Mouse (Mus musculus) megakaryocyte, embryonic 14.5 days (primary cell): ENCODE measurements at regions not wholly inside any gene's neighbourhood (a gene's known extent, or its start where the extent isn't known, plus 50 kb on each side); places are given as distances from the start of the nearest gene placed in this dataset.

Source experiments
- FLI1 ChIP-seq: IDR thresholded peaks from 2 replicates; pipeline ENCODE4 v1.6.1; 2012; ENCODE audit warnings: low read length, inconsistent platforms, mixed read lengths
- GATA1 ChIP-seq: IDR thresholded peaks from 3 replicates; pipeline ENCODE4 v1.6.1; 2012; ENCODE audit warnings: mixed read lengths, low read length, inconsistent platforms, borderline replicate concordance

DNA sequence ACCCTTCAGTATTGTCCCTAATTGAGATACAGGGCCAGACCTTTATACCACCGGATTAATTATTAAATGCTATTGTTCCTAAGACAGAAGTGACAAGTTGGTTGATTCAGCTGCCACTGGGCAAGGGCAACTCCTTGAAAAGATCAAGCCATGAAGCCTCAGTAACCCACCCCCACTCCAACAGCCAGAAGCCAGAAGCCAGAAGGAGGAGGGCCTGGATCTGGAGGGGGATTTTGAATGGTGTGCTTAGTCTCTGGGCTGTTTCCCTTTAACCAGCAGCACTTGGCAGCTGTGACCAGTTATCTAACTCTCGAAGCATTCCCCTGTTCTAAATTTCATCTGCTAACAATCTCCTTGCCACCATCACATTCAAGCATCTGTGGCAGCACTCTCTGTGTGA, 129.1 kb upstream of the Smarca2 start:
- TF ChIP-seq FLI1 (no peak), GATA1 (no peak)
